Mouse (Mus musculus): ENCODE measurements around the gene Casp7. TPM values are rescaled to one million over a fixed set of nuclear protein-coding genes. Genes with fewer than 3 reads are reported as not detected.
"Not testable (repeated sequence)": the region's sequence is repeated elsewhere in the genome, so short reads cannot be mapped to it uniquely, and the experiment has no call there.

The Casp7 gene
- 15.8 and 16.2 TPM in 2 replicates for polyA plus RNA-seq (2016; fragmentation: Nextera tagmentation; extraction: Ambion mirVana)

DNA sequence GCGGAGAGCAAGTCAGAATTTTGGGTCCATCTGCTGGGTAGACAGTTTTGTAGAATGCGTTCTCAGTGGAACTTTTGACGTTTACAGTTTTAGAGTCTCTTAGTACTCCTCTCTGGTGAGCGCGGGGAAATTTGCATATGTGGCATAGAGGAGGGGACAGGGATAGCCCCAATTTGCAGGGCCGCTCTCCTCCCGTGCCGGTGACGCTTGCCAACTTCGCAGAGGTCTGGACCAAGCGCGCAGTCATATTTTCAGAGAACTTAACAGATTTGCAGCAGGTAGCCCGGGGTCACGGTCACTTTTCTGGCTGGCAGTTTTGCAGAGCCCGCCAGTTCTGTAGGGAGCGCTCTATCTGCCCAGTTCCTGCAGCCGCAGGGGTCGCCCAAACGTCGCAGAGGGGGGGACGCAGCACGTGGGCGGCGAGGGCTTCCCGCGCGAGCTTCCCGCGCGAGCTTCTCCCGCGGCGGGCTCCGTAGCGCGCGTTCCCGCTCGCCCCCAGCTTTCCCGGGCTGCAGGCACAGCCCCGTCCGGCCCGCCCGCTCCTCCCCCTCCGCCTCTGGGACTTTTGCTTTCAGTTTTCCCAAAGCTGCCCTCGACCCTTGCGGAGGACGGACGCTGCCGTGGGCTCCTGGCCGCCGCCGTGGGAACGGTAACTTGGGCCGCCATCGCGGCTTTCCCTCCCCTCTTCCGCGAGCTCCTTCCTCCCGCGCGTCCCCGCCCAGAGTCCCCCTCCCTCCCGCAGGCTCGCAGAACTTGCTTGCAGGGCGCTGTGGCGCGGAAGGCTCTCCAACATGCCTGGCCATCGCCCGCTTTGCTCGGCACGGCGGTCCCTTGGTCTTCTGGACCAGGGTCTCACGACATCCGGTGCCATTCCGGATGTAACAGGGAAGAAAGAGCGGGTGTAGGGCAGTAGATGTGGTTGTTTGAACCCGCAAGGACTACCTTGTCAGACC lies at the start of gene Casp7:
TSS of gene Casp7 (plus strand) at position 461 of the 953 bp plus-strand sequence.
- DNase-seq (ENCODE audit: extremely low spot score, low spot score), result peak; percentile 68
- Histone ChIP-seq H3K9me3 (no peaks in the 10 kb centered on the region), H3K27ac (peak within 1 kb of the TSS; percentile 92), H3K4me3 (peak within 1 kb of the TSS; percentile 68), H3K36me3 (replicated peaks) (no peaks in the 10 kb centered on the region), H3K4me1 (peaks cover 27% of the 10 kb centered on the region), H3K27me3 (ENCODE audit: poor library complexity, severe bottlenecking) (peaks cover 48% of the 10 kb centered on the region)
- 1% methylated on average over 78 of the region's 78 CpGs for WGBS

DNA sequence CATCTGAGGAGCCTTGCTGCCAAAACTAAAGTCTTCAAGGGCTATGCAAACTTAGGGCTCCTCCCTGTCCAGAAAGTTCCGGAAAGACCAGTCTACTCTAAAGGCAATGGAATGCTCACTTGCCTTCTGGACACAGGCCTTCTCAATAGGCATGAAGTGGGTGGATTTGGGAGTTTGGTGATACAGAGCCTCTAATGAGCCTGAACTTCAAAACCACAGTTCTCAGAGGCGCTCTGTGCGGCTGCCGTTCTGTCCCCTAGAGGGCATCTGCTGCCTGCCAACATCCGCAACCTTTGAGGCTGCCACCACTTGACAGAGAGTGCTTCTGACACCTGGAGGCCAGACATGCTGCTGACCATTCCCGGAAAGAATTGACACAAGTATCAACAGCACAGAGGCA lies 47.6 kb upstream of the Casp7 start:
- Histone ChIP-seq H3K4me1 (peaks cover 38% of the 10 kb centered on the region), H3K27me3 (ENCODE audit: poor library complexity, severe bottlenecking) (peaks cover 24% of the 10 kb centered on the region), H3K36me3 (replicated peaks) (no peaks in the 10 kb centered on the region), H3K27ac (no peak overlapping the region), H3K4me3 (no peak overlapping the region), H3K9me3 (peaks cover 4% of the 10 kb centered on the region; the same call in 1 of the 2 replicates)
- no peak for DNase-seq (ENCODE audit: extremely low spot score, low spot score)
- 36% methylated on average over 6 of the region's 6 CpGs for WGBS

DNA sequence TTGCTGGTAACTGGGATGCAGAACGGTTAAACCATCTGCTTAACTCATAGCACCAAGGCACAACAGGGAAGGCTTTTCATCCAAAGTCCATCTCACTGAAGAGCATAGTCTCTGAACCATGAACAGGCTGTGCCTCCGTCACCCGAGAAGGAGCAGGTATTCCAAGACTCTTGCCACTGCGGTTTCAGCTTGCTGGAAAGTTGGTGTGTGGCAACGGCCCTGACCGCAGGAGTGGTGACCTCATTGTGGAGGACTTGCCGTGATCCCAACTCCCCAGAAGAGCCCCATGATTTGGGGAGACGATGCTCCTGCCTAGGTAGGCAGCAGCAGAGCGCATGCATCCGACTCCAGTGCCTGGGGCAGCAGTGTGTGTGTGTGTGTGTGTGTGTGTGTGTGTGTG lies 43.2 kb upstream of the Casp7 start:
- Histone ChIP-seq H3K36me3 (replicated peaks) (no peaks in the 10 kb centered on the region), H3K27ac (no peak overlapping the region), H3K4me1 (peaks cover 21% of the 10 kb centered on the region), H3K27me3 (ENCODE audit: poor library complexity, severe bottlenecking) (no peaks in the 10 kb centered on the region; the same call in 1 of the 2 replicates), H3K4me3 (no peak overlapping the region), H3K9me3 (peaks cover 4% of the 10 kb centered on the region; the same call in 1 of the 2 replicates)
- WGBS, result 89% methylated on average over 10 of the region's 10 CpGs
- DNase-seq (ENCODE audit: extremely low spot score, low spot score), result no peak

DNA sequence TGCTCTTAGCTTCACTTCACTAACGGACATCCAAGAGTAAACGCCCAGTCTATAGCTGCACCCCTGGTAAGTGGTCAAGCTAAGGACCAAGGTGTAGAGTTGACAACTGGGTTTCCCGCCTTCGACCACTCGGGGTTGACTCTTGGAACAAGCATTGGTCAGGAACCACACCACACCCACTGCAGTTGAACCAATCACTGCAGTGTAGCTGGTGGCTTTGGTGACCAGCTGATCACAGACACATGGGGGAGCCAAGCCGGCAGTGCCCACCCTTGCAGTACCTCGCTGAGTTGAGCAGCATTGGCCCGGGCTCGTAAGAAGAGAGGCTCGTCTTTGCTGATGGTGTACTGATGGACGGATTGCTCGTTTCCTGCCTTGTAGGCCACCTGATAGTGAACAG lies 41.7 kb upstream of the Casp7 start:
- peaks cover 4% of the 10 kb centered on the region; the same call in 1 of the 2 replicates for H3K9me3 ChIP-seq
- H3K4me1 ChIP-seq, result peaks cover 12% of the 10 kb centered on the region
- H3K36me3 ChIP-seq (replicated peaks), result no peaks in the 10 kb centered on the region
- no peak overlapping the region for H3K27ac ChIP-seq
- WGBS, result 91% methylated on average over 12 of the region's 12 CpGs
- H3K4me3 ChIP-seq, result no peak overlapping the region
- no peaks in the 10 kb centered on the region; the same call in 1 of the 2 replicates for H3K27me3 ChIP-seq (ENCODE audit: poor library complexity, severe bottlenecking)
- no peak for DNase-seq (ENCODE audit: extremely low spot score, low spot score)

DNA sequence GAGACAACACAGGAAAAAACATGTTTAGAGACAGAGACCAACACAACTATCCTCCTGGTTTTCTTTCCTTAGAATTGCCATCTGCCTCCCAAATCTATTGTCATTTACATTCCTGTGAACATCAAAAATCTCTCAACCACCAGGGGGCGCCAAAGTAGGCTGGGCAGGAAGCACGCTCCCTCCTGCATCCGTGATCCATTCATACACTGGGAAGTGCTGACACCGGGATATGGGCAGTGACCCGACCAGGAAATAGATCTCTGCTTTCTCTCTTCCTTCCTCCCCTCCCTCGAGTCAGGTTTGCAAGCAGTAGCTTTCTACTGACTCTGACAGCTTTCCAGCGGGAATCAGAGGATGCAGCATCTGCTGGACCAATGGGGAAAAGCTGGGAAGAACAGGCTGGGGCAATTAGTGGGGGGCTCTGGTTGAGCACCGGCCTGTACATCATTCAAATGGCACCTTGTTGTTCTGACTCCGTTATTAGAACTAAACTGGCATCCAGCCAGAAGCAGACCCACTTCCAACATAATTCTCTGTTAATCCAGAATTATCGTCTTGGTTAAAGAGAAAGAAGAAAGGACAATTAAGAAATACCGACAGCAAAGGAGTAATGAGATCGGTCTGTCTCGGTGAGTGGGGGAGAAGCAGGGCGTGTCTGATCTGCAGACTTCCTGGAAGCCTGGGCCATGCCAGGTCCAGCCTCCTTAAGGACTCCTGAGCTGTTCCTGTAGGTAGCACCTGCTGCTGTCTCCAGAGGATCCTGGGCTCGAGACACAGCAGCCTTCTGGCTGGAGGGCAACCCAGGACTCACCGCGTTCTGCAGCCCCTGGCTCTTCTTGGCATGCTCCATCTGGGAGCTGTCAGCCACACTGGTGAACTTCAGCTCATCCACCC lies 40.2 kb upstream of the Casp7 start:
- Histone ChIP-seq H3K36me3 (replicated peaks) (no peaks in the 10 kb centered on the region), H3K9me3 (peaks cover 4% of the 10 kb centered on the region; the same call in 1 of the 2 replicates), H3K4me1 (peaks cover 6% of the 10 kb centered on the region; the same call in 1 of the 2 replicates), H3K4me3 (no peak overlapping the region; the same call in 1 of the 2 replicates), H3K27ac (0 out of 2 replicates have a peak overlapping the region, but pooled peaks have one; percentile 7), H3K27me3 (ENCODE audit: poor library complexity, severe bottlenecking) (no peaks in the 10 kb centered on the region; the same call in 1 of the 2 replicates)
- peak; percentile 70 for DNase-seq (ENCODE audit: extremely low spot score, low spot score)
- 41% methylated on average over 17 of the region's 17 CpGs for WGBS

DNA sequence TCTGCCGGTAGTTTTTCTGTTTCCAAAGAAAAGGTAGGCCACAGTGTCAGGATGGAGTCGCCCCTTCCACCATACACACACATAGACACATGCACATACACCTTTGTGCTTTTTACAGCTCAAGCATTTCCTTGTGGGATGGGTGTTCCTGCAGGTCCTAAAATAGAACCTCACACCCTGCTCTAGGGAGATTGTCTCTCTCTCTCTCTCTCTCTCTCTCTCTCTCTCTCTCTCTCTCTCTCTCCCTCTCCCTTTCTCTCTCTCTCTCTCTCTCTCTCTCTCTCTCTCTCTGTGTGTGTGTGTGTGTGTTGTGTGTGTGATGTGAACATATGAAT lies 39.6 kb upstream of the Casp7 start:
- H3K9me3 ChIP-seq; H3K27ac ChIP-seq; H3K36me3 ChIP-seq (replicated peaks); H3K27me3 ChIP-seq (ENCODE audit: poor library complexity, severe bottlenecking); DNase-seq (ENCODE audit: extremely low spot score, low spot score); H3K4me1 ChIP-seq; H3K4me3 ChIP-seq: not testable (repeated sequence)
- 87% methylated on average over 2 of the region's 2 CpGs for WGBS

DNA sequence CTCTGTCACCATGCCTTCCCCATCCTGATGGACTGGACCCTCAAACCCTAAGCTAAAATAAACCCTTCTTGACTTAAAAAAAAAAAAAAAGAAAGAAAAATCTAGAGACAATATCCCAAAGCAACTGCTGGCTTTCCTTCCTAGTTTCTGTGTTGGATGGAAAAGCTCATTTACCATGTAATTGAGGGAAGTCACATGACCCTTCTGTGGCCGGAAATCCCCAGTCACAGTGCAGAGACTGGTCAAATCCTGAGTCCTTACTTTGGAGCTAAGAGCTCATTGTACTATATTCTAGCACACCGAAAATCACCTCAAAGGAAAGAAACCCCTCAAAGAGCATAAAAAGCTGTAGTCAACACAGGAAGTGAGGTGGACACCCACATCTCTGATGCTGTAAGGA lies 38.0 kb upstream of the Casp7 start:
- WGBS, result 82% methylated on average over 2 of the region's 2 CpGs
- peaks cover 10% of the 10 kb centered on the region; the same call in 1 of the 2 replicates for H3K4me1 ChIP-seq
- no peaks in the 10 kb centered on the region for H3K36me3 ChIP-seq (replicated peaks)
- H3K9me3 ChIP-seq, result no peaks in the 10 kb centered on the region
- no peaks in the 10 kb centered on the region; the same call in 1 of the 2 replicates for H3K27me3 ChIP-seq (ENCODE audit: poor library complexity, severe bottlenecking)
- H3K4me3 ChIP-seq, result no peak overlapping the region
- H3K27ac ChIP-seq, result no peak overlapping the region
- no peak for DNase-seq (ENCODE audit: extremely low spot score, low spot score)

DNA sequence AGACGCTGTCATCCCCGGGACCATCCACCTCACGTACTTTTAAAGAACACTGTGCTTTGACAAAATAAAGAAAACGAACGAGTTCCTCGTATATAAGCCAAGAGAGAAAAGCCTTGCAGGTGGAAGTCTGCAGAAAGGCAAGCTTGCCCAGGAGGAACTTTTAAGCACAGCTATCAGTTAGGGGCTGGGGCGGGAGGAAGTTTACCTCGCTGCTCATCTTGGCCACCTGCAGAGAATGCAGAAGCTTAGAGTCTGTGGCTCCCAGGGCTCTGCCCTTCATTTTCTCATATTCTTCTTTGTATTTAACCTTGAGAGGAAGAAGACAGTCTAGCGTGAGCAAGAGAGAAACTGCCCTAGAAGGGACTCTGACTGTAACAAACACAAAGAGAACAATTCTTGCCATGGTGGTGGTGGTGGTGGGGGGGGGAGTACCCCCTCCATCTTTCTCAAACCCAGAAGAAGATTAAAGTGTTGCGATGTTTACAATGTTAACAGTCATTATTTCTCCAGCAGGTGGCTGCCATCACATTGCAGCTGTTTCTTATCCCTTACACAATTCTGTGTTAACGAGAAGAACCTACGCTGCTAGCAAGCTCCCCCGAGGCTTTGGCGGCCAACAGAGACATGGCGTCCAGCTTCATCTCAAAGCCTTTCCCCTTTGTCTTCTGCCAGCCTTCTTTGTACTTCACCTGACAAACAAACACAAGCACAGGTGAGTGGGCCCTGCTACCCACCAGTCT lies 33.0 kb upstream of the Casp7 start:
- Histone ChIP-seq H3K27me3 (ENCODE audit: poor library complexity, severe bottlenecking) (no peaks in the 10 kb centered on the region), H3K9me3 (no peaks in the 10 kb centered on the region), H3K27ac (no peak overlapping the region), H3K36me3 (replicated peaks) (no peaks in the 10 kb centered on the region), H3K4me1 (peaks cover 11% of the 10 kb centered on the region; the same call in 1 of the 2 replicates), H3K4me3 (no peak overlapping the region)
- no peak for DNase-seq (ENCODE audit: extremely low spot score, low spot score)
- 71% methylated on average over 15 of the region's 15 CpGs for WGBS

DNA sequence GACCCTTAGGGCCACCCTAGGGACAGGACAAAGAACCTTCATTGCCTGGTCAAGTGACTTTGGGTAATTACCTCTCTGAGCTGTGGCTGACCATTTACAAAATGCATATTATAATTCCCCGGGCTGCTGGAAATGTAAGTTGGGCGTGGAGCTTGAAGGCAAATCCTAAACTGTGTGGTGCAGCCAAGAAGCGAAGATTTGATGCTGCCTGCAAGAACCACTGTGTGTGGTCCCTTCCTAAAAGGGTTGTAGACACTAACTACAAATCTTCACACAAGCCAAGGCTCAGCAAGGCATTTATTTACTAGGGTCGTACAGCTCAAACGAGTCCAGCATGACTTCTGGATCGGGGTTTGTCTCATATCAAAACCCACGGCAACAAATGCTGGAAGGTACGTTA lies 32.4 kb upstream of the Casp7 start:
- no peak overlapping the region for H3K27ac ChIP-seq
- H3K36me3 ChIP-seq (replicated peaks), result no peaks in the 10 kb centered on the region
- no peak for DNase-seq (ENCODE audit: extremely low spot score, low spot score)
- H3K9me3 ChIP-seq, result no peaks in the 10 kb centered on the region
- 89% methylated on average over 8 of the region's 8 CpGs for WGBS
- H3K4me3 ChIP-seq, result no peak overlapping the region
- peaks cover 11% of the 10 kb centered on the region; the same call in 1 of the 2 replicates for H3K4me1 ChIP-seq
- no peaks in the 10 kb centered on the region for H3K27me3 ChIP-seq (ENCODE audit: poor library complexity, severe bottlenecking)

DNA sequence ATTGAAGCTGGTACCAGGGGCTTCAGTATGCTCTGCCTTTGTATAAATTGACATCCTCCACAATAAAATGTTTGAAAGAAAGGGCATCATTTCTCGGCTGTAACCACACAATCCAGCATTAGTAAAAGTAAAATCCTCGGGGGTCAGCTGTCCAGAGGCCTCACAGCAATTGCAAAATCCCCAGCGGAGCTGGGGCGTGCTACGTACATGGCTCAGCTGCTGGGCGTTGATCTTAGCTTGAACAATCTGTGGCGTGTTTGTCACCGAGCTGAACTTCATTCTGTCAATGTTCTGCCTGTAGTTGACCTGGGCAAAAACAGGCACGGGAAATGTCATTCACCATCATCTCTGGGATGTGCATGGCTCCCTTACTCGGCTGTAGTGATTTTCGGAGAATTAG lies 30.8 kb upstream of the Casp7 start:
- peaks cover 11% of the 10 kb centered on the region; the same call in 1 of the 2 replicates for H3K4me1 ChIP-seq
- H3K27me3 ChIP-seq (ENCODE audit: poor library complexity, severe bottlenecking), result no peaks in the 10 kb centered on the region
- H3K36me3 ChIP-seq (replicated peaks), result no peaks in the 10 kb centered on the region
- WGBS, result 86% methylated on average over 11 of the region's 11 CpGs
- H3K27ac ChIP-seq, result no peak overlapping the region
- no peaks in the 10 kb centered on the region for H3K9me3 ChIP-seq
- H3K4me3 ChIP-seq, result no peak overlapping the region
- DNase-seq (ENCODE audit: extremely low spot score, low spot score), result no peak

DNA sequence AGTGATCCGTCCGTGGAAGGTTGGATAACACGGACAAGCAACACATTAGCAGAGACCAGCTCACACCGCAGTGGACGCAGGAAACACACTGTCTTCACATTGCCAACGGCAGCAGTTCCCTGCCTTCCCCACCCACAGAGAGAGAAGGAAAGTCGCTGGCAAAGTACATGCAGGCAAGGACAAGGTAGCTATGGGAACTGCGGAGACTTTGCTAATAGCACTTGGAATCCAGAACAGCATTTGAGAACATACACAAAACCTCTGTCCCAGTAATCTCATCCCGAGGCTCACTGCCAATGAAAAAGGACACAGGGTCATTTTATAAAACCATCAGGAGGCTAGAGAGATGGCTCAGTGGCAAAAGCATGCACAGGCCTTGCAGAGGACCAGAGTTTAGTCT lies 30.3 kb upstream of the Casp7 start:
- Histone ChIP-seq H3K36me3 (replicated peaks) (no peaks in the 10 kb centered on the region), H3K27me3 (ENCODE audit: poor library complexity, severe bottlenecking) (no peaks in the 10 kb centered on the region), H3K9me3 (no peaks in the 10 kb centered on the region), H3K4me1 (peaks cover 12% of the 10 kb centered on the region), H3K27ac (no peak overlapping the region), H3K4me3 (no peak overlapping the region)
- DNase-seq (ENCODE audit: extremely low spot score, low spot score), result no peak
- 86% methylated on average over 9 of the region's 9 CpGs for WGBS

DNA sequence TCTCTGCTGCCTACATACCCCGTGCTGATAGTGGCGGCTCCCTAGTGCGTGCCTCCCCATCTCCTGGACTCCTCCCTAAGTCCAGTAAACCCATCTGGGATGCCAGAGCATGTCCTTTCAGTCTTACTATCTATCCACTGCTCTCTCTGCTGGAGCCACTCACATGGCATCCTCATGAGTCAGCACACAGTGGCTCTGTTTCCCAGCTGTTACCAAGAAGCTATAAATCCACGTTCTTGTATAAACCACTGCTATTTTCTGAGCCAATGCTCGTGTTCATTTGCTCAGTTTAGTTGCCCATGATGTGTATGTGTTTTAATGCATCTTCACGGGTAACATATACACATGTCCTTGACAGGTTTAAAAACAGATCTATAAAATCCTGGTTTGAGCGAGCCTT lies 29.2 kb upstream of the Casp7 start:
- no peak for DNase-seq (ENCODE audit: extremely low spot score, low spot score)
- no peak overlapping the region for H3K27ac ChIP-seq
- peaks cover 23% of the 10 kb centered on the region for H3K4me1 ChIP-seq
- H3K9me3 ChIP-seq, result no peaks in the 10 kb centered on the region
- 90% methylated on average over 7 of the region's 7 CpGs for WGBS
- no peaks in the 10 kb centered on the region for H3K27me3 ChIP-seq (ENCODE audit: poor library complexity, severe bottlenecking)
- no peak overlapping the region for H3K4me3 ChIP-seq
- H3K36me3 ChIP-seq (replicated peaks), result no peaks in the 10 kb centered on the region
